In the genomic region with DNA sequence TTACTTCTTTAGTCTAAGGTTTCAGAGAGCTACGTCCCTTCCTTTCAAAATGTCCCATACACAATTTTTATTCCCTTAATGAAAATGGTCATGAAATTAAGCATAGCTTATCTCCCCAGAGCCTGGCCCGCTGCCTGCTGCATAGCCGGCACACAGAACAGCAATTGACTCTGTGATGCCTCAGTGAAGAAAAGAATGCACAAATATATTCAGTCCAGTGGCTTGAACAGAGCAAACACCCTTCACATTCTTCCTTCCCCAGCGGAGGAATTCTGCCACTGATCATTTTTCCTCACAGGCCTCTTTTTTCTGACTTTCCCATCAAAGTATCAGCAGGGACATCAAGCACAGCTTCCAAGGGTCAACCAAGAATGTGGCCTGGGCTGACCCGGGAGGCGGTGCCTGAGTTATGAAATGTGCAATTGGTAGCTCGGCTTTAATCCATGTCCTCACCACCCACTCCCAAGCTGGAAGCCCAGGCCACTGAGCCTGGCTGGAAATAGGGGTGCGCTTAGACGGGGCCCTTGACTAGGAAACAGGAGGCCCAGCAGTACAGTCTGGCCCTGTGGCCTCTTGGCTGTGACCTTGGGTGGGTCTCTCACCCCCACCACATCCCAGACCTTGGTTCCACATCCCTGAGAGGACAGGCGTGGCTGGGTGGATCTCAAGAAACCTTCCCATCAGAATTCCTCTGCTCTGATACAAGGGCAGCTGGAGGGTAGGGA, we compare ENCODE assay signal across 9 mouse cellular contexts.
A peak's percentile ranks its signal among the peaks of the same experiment; 100 is the strongest.
DNase-seq lines count a peak whose midpoint lies in the region; ATAC-seq lines count a peak whose summit lies in the region.
"Had no signal": no experiment of that assay in that cellular context is flagged by ENCODE, and none has a peak within 500 bp of the region (broad histone marks: within the 10 kb centered on the region; RNA-seq: fewer than 3 reads in every experiment).

No protein-coding gene starts in this region.

- WGBS in heart, embryonic 12.5 days: 64% methylated on average over 10 of the region's 10 CpGs

- H3K4me1 ChIP-seq in heart, embryonic 12.5 days (replicated peaks): peaks cover 71% of the 10 kb centered on the region

- 0 out of 2 replicates have a peak overlapping the region, but pooled peaks have one; percentile 5 for H3K9ac ChIP-seq in heart, embryonic 12.5 days

- H3K36me3 ChIP-seq in heart, embryonic 12.5 days: peaks cover 79% of the 10 kb centered on the region

- DNase-seq in adrenal gland, adult 2 months: peak; percentile 78
- no peak for DNase-seq in adrenal gland, adult 18-20 months (ENCODE audit: low spot score in 2 of 2)
- DNase-seq in ES-CJ7 (ENCODE audit: low read depth, low spot score): peak; percentile 73
- DNase-seq in kidney, postnatal 25 days: peak; percentile 78 to 87
- no peak for DNase-seq in left cerebral cortex, postnatal 4 days
- no peak for DNase-seq in natural killer cell, adult 2 months (ENCODE audit: low spot score in 2 of 2)

- no peak overlapping the region for H3K4me3 ChIP-seq in heart, embryonic 12.5 days

- H3K4me2 ChIP-seq in heart, embryonic 12.5 days: no peak overlapping the region
- H3K4me2 ChIP-seq: liver, embryonic 11.5 days had no signal

- intact Hi-C loops in left cerebral cortex, postnatal 4 days (cut with DNase I): no loop called here

- peak overlapping the region; percentile 75 for H3K27ac ChIP-seq in heart, embryonic 12.5 days (ENCODE audit: poor library complexity, severe bottlenecking)

- no peak for ATAC-seq in heart, embryonic 12.5 days (ENCODE audit: insufficient number of reproducible peaks, low FRiP score)
- no peak for ATAC-seq in megakaryocyte, adult 5-6 weeks (ENCODE audit: poor library complexity, severe bottlenecking)

- H3K9me3 ChIP-seq in heart, embryonic 12.5 days (replicated peaks): no peaks in the 10 kb centered on the region

- H3K27me3 ChIP-seq in heart, embryonic 12.5 days (replicated peaks): no peaks in the 10 kb centered on the region

Comparison
In these comparisons a context has a peak if more than half of its experiments do, and no peak if none do; other contexts are left out.
1. DNase-seq: peak in adrenal gland, adult 2 months (single experiment), ES-CJ7 (single experiment) and kidney, postnatal 25 days (2 of 2); none in adrenal gland, adult 18-20 months (0 of 2), left cerebral cortex, postnatal 4 days (single experiment) and natural killer cell, adult 2 months (0 of 2).